Mouse (Mus musculus): ENCODE results near the gene Itpa.
A peak's percentile ranks its signal among the peaks of the same experiment; 100 is the strongest.

DNA sequence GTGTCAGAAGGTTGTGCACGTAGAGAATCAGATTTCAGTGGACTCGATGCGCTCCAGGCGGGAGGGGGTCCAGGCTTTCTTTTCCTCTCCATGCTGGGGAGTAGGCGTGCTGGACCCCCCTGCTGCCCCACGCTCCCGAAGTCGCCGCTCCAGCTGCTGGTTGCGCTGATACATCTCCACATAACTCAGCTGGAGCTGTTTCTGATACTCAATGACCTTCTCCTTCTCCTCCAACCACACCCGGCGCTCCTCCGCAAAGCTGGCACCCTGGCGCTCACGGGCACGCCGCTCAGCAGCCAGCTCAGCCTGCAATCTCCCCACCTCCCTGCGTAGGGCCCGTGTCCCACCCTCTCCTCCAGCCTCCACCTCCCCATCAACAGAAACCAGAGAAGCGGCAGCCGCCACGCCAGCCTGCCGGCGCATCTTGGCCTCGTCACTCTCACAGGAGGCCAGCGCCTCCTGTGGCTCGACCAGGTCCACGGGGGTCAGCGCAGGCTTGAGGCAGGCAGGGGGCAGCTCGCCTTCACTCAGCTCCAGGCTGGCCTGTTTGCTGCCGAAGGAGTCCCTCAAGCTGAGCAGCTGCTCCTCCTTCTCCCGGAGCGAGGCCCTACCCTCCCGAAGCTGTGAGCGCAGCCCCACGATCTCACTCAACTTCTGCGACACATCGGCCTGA lies 32.5 kb upstream of the Itpa start:
- TF ChIP-seq CTCF (IDR thresholded peaks at IDR 0.05; ENCODE audit: low read depth) (peak; percentile 39), EP300 (IDR thresholded peaks at IDR 0.05; ENCODE audit: low read depth) (no peak)

Measured in liver, postnatal 0 days (tissue).